Mouse (Mus musculus) Patski (cell line): ENCODE results near the gene Calm5. TPM values are rescaled to one million over a fixed set of nuclear protein-coding genes. Genes with fewer than 3 reads are reported as not detected.

Experiments used
- ATAC-seq: fragments of 100-300 bp; one replicate; pipeline ENCODE4 v1.8.0; 2021
- CTCF ChIA-PET: fragments of 350-600 bp; sonication (Branson Sonifier 250); formaldehyde crosslinking; loops from one replicate; lab custom pipeline; 2022; ENCODE audit warnings: inconsistent platforms; lab: Charles Lee
- POLR2A ChIA-PET: fragments of 350-600 bp; sonication (Branson Sonifier 250); formaldehyde crosslinking; loops from one replicate; lab custom pipeline; 2022; ENCODE audit warnings: antibody characterized with exemption, inconsistent platforms; lab: Charles Lee
- DNase-seq: peaks from one replicate; pipeline ENCODE4 v3.0.0-alpha.2; 2011; ENCODE audit warnings: low read depth, low spot score
- H3K27me3 ChIP-seq: fragments of 371-371 bp; one replicate; pipeline ENCODE4 v1.5.1; 2021
- CTCF ChIP-seq: fragments of 100-300 bp; IDR thresholded peaks from one replicate; pipeline ENCODE4 v1.5.1; 2021
- in situ Hi-C: fragments of 300-500 bp; cut with MboI; formaldehyde crosslinking; loops from 3 replicates; pipeline ENCODE4 v1.11.1; 2018; ENCODE audit warnings: low pct_unique_long_range_greater_than_20kb, mixed read lengths
- polyA plus RNA-seq: library from polyadenylated mRNA; unstranded; gene quantifications from one replicate; pipeline ENCODE4 v1.2.3, GENCODE M21; 2021

Gene Calm5
- polyA plus RNA-seq, 1 experiment from 2014 or later, result not detected

DNA sequence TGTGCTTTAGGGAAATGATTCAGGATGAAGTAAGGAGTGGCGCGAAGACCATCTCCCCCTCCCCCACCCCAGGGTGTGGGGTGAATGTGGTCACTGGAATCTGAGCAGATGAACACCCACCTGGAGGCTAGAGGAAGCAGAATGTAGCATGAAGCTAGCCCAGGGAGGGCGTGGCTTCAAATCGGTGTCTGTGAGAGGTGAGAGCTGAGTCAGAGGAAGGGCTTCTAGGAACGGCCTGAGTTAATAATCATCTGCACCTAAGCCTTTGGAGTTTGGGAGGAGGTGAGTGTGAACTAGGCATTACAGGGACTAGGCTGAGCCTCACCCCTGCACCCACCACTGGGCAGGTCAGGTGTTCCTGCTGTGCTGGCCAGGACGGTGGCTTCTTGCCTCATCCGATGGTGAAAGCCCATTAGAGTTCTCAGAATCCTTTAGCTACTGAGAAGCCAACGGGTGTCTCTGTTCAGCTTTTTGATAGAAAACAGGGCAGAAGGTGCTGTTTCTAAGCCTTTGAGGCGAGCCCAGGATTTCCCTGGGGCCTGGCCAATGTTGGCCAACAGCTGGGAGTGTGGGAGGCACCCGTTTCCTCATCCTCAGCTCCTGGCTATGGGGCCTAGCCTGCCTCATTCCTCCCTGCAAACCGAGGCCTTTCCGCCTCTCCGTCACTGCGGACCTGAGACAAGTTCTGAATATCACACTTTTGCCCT, 11.8 kb downstream of the Calm5 start:
- in situ Hi-C loops, result no loop called here
- ATAC-seq (peak; percentile 92), DNase-seq (peak; percentile 69)
- ChIA-PET POLR2A (interaction anchor here (0.6 to 1.6 kb wide), 4 partner anchors 8 to 1831 kb away, joined by 3 to 4 read pairs (median 3); no protein-coding TSS in a partner anchor), CTCF (interaction anchor here (1.1 to 1.6 kb wide), 2 partner anchors 69 to 71 kb away, joined by 3 to 4 read pairs; no protein-coding TSS in a partner anchor)
- no peaks in the 10 kb centered on the region for H3K27me3 ChIP-seq
- TF ChIP-seq CTCF, result no peak

DNA sequence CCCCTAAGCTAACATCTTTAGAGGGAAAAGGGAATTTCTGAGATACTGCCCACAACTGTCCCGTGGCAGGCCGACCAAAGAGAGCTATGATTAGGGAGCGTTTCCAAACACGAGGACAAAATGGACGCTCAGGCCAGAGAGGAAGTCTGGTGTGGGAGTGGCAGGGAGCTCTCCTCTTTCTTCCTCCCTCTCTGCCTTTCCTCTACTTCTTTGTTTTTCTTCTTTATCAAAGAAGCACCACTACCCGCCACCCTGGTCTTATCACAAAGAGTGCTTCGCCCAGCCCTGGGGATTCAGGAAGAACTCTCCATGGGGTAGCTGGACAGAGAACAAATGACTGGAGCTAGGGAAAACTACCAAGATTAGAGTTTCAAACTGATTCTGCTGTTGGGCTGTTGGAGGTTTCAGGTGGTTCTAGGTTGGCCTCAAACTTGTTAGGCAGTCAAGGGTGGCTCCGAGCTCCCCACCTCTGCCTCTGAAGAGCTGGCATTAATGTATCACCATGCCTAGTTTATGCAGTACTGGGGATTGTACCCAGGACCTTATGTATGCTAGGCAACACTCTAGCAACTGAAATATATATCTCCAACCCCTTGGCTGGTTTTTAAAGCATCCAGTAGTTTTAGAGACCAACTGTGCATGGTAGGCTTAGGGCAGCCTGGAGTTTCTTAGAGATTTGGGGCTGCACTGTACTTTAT, 12.5 kb downstream of the Calm5 start:
- no peak for ATAC-seq
- in situ Hi-C loops, result no loop called here
- TF ChIP-seq CTCF, result no peak
- CTCF ChIA-PET, result interaction anchor here (1.1 to 1.7 kb wide), 2 partner anchors 72 to 201 kb away, joined by 4 to 5 read pairs; no protein-coding TSS in a partner anchor
- DNase-seq, result no peak
- H3K27me3 ChIP-seq, result no peaks in the 10 kb centered on the region
- POLR2A ChIA-PET, result interaction anchor here (0.6 to 1.6 kb wide), 3 partner anchors 10 to 250 kb away, joined by 3 to 4 read pairs (median 3); no protein-coding TSS in a partner anchor

DNA sequence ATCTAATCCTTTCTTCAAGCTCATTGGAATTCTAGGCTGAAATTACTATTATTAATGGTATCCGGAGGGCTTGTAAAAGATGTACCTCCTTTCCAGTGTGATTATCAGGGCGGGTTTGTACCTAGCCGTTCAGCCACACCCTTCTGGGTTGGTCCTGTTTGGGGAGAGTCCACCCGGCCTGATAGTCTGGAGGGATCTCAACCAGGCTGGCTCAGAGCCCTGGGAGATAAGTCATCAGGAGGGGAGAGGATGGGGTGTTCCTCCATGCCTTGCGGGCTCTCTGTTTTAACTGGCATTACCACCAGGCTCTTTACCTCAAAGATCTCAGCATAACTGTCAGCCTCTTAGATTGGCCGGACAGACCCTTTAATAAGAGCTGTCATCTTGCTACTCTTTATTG, 13.2 kb downstream of the Calm5 start:
- ChIA-PET POLR2A (interaction anchor here (0.6 kb wide), 1 partner anchor 250 kb away, joined by 3 read pairs; no protein-coding TSS in a partner anchor), CTCF (interaction anchor here (0.8 to 1.7 kb wide), 2 partner anchors 10 to 202 kb away, joined by 3 to 5 read pairs; no protein-coding TSS in a partner anchor)
- in situ Hi-C loops, result no loop called here
- TF ChIP-seq CTCF, result no peak
- H3K27me3 ChIP-seq, result no peaks in the 10 kb centered on the region
- no peak for DNase-seq
- no peak for ATAC-seq

DNA sequence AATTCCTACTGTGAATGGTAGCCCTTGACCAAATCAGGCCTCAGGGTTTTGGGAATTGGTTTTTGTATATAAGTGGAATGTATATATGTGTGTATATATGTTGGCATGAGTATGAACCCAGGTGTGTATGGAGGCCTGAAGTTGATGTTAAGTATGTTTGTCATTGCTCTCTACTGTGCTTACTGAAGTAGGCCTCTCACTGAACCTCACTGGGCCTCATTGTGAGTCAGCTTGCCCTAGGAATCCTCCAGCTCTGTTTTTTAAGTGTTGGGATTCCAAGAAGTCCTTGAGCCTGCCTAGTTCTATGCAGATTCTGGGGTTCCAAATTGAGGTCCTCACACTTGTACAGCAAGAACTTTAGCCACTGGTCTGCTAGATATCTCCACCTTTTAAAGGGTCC, 15.9 kb downstream of the Calm5 start:
- ATAC-seq, result no peak
- CTCF ChIA-PET, result no interaction called here
- no peak for TF ChIP-seq CTCF

DNA sequence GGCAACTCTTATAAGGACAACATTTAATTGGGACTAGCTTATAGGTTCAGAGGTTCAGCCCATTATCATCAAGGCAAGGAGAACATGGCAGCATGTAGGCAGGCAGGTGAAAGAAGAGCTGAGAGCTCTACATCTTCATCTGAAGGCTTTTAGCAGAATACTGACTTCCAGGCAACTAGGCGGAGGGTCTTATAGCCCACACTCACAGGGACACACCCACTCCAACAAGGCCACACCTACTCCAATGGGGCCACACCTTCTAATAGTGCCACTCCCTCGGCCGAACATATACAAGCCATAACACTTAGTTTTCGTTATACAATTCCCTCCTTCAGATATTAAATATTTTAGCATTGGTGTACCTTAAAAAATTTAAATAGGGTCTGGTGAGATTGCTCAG, 18.9 kb downstream of the Calm5 start:
- TF ChIP-seq CTCF, result no peak
- no peaks in the 10 kb centered on the region for H3K27me3 ChIP-seq
- DNase-seq (no peak), ATAC-seq (no peak)
- CTCF ChIA-PET, result interaction anchor here (0.8 kb wide), 1 partner anchor 13 kb away, joined by 3 read pairs; no protein-coding TSS in a partner anchor
- in situ Hi-C loops, result no loop called here
- POLR2A ChIA-PET, result interaction anchor here (0.6 kb wide), 1 partner anchor 112 kb away, joined by 3 read pairs; no protein-coding TSS in a partner anchor

More for the DNA sequence above, 15.9 kb downstream of the Calm5 start:
- no peaks in the 10 kb centered on the region for H3K27me3 ChIP-seq
- POLR2A ChIA-PET, result no interaction called here
- no peak for DNase-seq
- in situ Hi-C loops, result no loop called here

DNA sequence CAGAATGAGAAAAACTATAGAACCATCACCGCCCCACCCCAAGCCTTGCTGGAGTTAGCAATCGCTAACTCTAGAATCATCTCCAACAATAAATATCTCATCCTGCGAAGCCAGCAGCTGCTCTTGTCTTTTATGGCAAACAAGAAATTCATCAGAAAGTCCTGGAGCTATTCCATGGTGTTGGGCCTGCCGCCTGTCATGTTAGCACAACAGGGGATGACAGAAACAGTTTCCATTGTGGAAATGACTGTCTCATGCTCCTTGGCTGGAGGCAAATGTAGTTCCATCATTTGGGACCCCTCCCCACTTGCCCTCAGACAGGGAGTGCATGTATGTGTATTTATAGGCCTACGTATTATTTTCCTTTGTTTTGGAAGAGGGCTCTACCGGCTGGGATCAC, 22.5 kb downstream of the Calm5 start:
- ChIA-PET CTCF (interaction anchor here (0.6 to 0.9 kb wide), 3 partner anchors 9 to 211 kb away, joined by 3 read pairs; no protein-coding TSS in a partner anchor), POLR2A (interaction anchor here (1.8 kb wide), 1 partner anchor 11 kb away, joined by 4 read pairs; no protein-coding TSS in a partner anchor)
- H3K27me3 ChIP-seq, result no peaks in the 10 kb centered on the region
- in situ Hi-C loops, result no loop called here
- DNase-seq (no peak), ATAC-seq (no peak)
- TF ChIP-seq CTCF, result no peak

DNA sequence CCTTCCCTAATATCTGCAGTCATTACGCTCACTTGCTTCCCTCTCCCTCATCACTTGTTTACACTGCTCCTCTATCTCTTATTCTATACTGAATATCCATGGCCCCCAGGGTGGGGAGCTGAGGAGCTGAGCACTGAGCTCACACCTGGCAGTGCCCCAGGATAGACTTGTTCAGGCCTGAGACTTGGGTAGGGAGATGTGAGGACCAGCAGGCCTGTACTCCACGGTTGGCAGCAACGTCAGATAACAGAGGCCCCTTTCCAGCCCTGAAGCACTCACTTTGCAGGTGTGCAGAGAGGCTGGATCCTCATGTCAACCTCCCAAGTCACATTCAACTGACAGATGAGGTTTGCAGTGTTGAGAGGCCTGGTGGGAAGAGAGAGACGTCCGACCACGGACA, 23.2 kb downstream of the Calm5 start:
- no peak for DNase-seq
- CTCF ChIA-PET, result interaction anchor here (0.6 to 1.7 kb wide), 3 partner anchors 10 to 211 kb away, joined by 3 to 5 read pairs (median 3); no protein-coding TSS in a partner anchor

DNA sequence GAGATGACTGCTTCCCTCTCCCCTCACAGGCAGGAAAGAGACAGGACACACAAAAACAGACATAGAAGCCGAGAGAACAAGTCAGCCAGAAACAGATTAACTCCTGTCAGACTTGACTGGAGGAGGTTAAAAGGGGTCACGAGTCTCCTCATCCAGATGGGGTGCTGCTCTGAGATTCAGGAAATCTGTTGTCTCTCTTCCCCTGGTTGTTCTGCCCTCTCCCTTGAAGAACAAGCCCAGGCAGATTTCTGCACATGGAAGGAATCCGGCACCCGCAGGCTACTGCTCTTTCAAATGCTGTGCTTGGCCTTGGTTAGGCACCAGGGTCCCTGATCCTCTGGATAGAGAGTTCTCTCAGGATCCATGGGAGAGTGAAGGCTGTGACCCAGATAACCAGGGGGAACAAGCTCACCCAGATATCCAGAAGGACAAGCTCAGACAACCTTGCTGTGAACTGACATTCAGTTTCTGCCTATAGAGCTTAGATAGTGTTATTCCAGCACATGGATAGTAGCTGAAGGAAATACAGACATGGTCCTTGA, 23.8 kb downstream of the Calm5 start:
- no peaks in the 10 kb centered on the region for H3K27me3 ChIP-seq
- CTCF ChIA-PET, result interaction anchor here (1.7 kb wide), 1 partner anchor 212 kb away, joined by 5 read pairs; no protein-coding TSS in a partner anchor
- ATAC-seq (no peak), DNase-seq (no peak)
- in situ Hi-C loops, result no loop called here
- no peak for TF ChIP-seq CTCF
- POLR2A ChIA-PET, result interaction anchor here (0.5 to 0.6 kb wide), 3 partner anchors 14 to 180 kb away, joined by 3 to 4 read pairs (median 3); no protein-coding TSS in a partner anchor

More for the DNA sequence above, 23.2 kb downstream of the Calm5 start:
- POLR2A ChIA-PET, result no interaction called here
- in situ Hi-C loops, result no loop called here
- ATAC-seq, result no peak
- no peaks in the 10 kb centered on the region for H3K27me3 ChIP-seq
- no peak for TF ChIP-seq CTCF

DNA sequence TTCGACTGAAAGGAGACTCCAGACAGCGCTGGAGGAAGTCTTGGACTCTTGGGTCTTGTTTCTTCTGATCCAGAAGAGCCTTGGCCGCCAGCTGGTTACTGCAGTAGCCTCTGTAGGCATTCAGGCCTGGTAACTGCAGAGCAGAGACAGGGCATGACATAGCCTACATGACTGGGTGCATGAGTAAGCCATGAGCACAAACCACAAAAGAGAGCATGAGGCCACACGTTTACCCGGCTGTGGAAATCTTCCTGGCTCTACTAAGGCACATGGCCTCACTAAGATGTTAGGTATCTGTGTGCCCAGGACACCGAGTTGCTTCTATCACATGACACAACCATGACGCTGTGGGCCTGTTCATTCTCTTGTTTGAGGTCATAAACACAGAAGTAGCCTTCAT, 32.7 kb downstream of the Calm5 start:
- DNase-seq, result no peak
- H3K27me3 ChIP-seq, result no peaks in the 10 kb centered on the region
- no peak for TF ChIP-seq CTCF
- in situ Hi-C loops, result loop anchor here (5.0 kb wide), 1 partner anchor 109 kb away; no protein-coding TSS in a partner anchor
- ChIA-PET CTCF (no interaction called here), POLR2A (no interaction called here)
- ATAC-seq, result peak; percentile 48

DNA sequence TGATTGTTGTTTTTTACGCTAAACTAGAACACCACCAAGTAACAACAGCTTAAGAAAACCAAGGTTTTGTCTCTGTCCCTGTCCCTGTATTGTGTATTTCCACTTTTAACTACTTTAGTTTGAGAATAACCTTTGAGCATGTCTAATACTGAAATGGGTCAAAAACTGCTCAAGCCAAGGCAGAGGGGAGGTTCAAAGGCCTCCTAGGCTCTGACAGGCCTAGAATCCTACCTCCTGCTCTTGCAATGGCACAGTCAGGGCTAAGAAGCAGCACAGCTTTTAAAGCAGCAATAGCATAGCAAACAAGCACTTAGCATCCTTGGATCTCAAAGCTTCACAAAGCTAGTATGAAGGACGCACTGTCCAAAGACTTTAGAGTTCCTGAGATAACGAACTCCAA, 35.1 kb downstream of the Calm5 start:
- ATAC-seq, result no peak

More for the DNA sequence above, 35.1 kb downstream of the Calm5 start:
- TF ChIP-seq CTCF, result no peak
- in situ Hi-C loops, result loop anchor here (5.0 kb wide), 1 partner anchor 112 kb away; no protein-coding TSS in a partner anchor
- no peaks in the 10 kb centered on the region for H3K27me3 ChIP-seq
- CTCF ChIA-PET, result interaction anchor here (0.7 to 1.2 kb wide), 3 partner anchors 9 to 223 kb away, joined by 3 read pairs; no protein-coding TSS in a partner anchor
- POLR2A ChIA-PET, result interaction anchor here (1.0 to 1.5 kb wide), 3 partner anchors 9 to 188 kb away, joined by 3 to 6 read pairs (median 4); no protein-coding TSS in a partner anchor
- DNase-seq, result no peak
